Mouse (Mus musculus): ENCODE data around the gene Olfr1238. TPM values are rescaled to one million over a fixed set of nuclear protein-coding genes. Genes with fewer than 3 reads are reported as not detected.

Olfr1238 gene
- polyA plus RNA-seq (2017; shearing (Covaris generic)), result not detected

GRCm38 (mm10) chr2:89409576-89409975 is at the start of gene Olfr1238:
Olfr1238 (minus strand) TSS chr2:89409676.

GRCm38 (mm10) chr2:89442900-89443299 is 33.4 kb upstream of the Olfr1238 start, which contains the start of gene Olfr1240:
Olfr1240 (minus strand) TSS chr2:89443000.

GRCm38 (mm10) chr2:89420307-89420706 is 10.8 kb upstream of the Olfr1238 start, which contains the start of gene Olfr1239:
Olfr1239 (minus strand) TSS chr2:89420407.

DNA sequence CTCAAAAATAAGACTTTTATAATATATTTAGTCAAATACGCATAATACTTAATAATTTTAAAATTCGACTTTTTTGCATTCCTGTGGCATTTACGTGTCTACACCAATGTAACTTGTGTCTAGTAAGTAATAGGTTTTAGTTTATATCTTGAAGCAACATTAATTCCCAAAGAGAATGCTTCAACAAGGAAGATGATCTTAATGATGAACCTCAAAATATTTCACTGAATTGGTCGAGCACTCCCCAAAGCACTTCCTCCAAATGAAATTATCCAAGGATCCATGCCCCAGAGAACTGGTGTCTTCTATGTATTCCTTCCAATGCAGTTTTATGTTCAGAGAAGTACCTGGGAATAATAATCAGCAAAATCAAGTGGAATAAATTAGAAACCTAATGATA is 44.7 kb downstream of the Olfr1238 start, which contains the start of gene Olfr1234:
TSS of gene Olfr1234 (minus strand) at position 101 of the 400 bp plus-strand sequence.

Other genes with a start within 250 kb of the Olfr1238 start
- gene Olfr1224-ps1, start 245.6 kb downstream of the Olfr1238 start, polyA plus RNA-seq (2017; shearing (Covaris generic)), result not detected
- gene Olfr1225, start 235.0 kb downstream of the Olfr1238 start, polyA plus RNA-seq (2017; shearing (Covaris generic)), result not detected
- gene Olfr1226, start 209.6 kb downstream of the Olfr1238 start, polyA plus RNA-seq (2017; shearing (Covaris generic)), result not detected
- gene Olfr1228, start 155.6 kb downstream of the Olfr1238 start, polyA plus RNA-seq (2017; shearing (Covaris generic)), result not detected
- not detected for gene Olfr1229, start 121.7 kb downstream of the Olfr1238 start, polyA plus RNA-seq (2017; shearing (Covaris generic))
- not detected for gene Olfr1230, start 112.4 kb downstream of the Olfr1238 start, polyA plus RNA-seq (2017; shearing (Covaris generic))
- gene Olfr1231, start 102.6 kb downstream of the Olfr1238 start, polyA plus RNA-seq (2017; shearing (Covaris generic)), result not detected
- gene Olfr1232, start 80.0 kb downstream of the Olfr1238 start, polyA plus RNA-seq (2017; shearing (Covaris generic)), result not detected
- not detected for gene Olfr1233, start 67.3 kb downstream of the Olfr1238 start, polyA plus RNA-seq (2017; shearing (Covaris generic))
- gene Olfr1234, start 44.8 kb downstream of the Olfr1238 start, polyA plus RNA-seq (2017; shearing (Covaris generic)), result not detected
- gene Olfr1239, start 10.7 kb upstream of the Olfr1238 start, polyA plus RNA-seq (2017; shearing (Covaris generic)), result not detected
- not detected for gene Olfr1240, start 33.3 kb upstream of the Olfr1238 start, polyA plus RNA-seq (2017; shearing (Covaris generic))
- gene Olfr1241, start 77.5 kb upstream of the Olfr1238 start, polyA plus RNA-seq (2017; shearing (Covaris generic)), result not detected
- gene Olfr1242, start 88.7 kb upstream of the Olfr1238 start, polyA plus RNA-seq (2017; shearing (Covaris generic)), result not detected
- not detected for gene Olfr1243, start 121.8 kb upstream of the Olfr1238 start, polyA plus RNA-seq (2017; shearing (Covaris generic))
- gene Olfr1245, start 168.8 kb upstream of the Olfr1238 start, polyA plus RNA-seq (2017; shearing (Covaris generic)), result not detected
- gene Olfr1246, start 183.5 kb upstream of the Olfr1238 start, polyA plus RNA-seq (2017; shearing (Covaris generic)), result not detected
- not detected for gene Olfr1247, start 204.5 kb upstream of the Olfr1238 start, polyA plus RNA-seq (2017; shearing (Covaris generic))
- not detected for gene Olfr1248, start 208.6 kb upstream of the Olfr1238 start, polyA plus RNA-seq (2017; shearing (Covaris generic))
- gene Olfr1249, start 225.3 kb upstream of the Olfr1238 start, polyA plus RNA-seq (2017; shearing (Covaris generic)), result not detected